Mouse (Mus musculus) liver, postnatal 0 days (tissue): Measurements from ENCODE around the gene Tmem109. TPM values are rescaled to one million over a fixed set of nuclear protein-coding genes. Genes with fewer than 3 reads are reported as not detected.

ENCODE experiments used
- ATAC-seq: fragments of 200-750 bp; cut with Nextera tagmentation; 2 replicates; pipeline ENCODE4 v1.8.0; 2017; ENCODE audit warnings: mild to moderate bottlenecking, moderate library complexity
- DNase-seq: peaks from one replicate; pipeline ENCODE4 v3.0.0-alpha.2; 2016
- H3K27ac ChIP-seq: fragments of 300-500 bp; sonication (generic); 2 replicates; pipeline ENCODE4 v1.5.1; 2014; ENCODE audit warnings: antibody characterized with exemption, moderate library complexity, mild to moderate bottlenecking, low read depth
- H3K27me3 ChIP-seq: fragments of 300-500 bp; sonication (generic); 2 replicates; pipeline ENCODE4 v1.6.1; 2014; ENCODE audit warnings: low read length, control low read depth, mixed read lengths; ENCODE audit not compliant: insufficient read depth
- H3K36me3 ChIP-seq: fragments of 300-500 bp; sonication (generic); replicated peaks from 2 replicates; pipeline ENCODE4 v1.6.1; 2014; ENCODE audit warnings: mild to moderate bottlenecking, control low read depth, low read length, moderate library complexity, mixed read lengths; ENCODE audit not compliant: insufficient read depth
- H3K4me1 ChIP-seq: fragments of 300-500 bp; sonication (generic); 2 replicates; pipeline ENCODE4 v1.6.1; 2014; ENCODE audit warnings: antibody characterized with exemption, mild to moderate bottlenecking, control low read depth; ENCODE audit not compliant: insufficient read depth
- H3K4me2 ChIP-seq: fragments of 300-500 bp; sonication (generic); 2 replicates; pipeline ENCODE4 v1.6.1; 2014; ENCODE audit warnings: low read depth, mild to moderate bottlenecking, low read length, moderate library complexity, mixed read lengths
- H3K4me3 ChIP-seq: fragments of 300-500 bp; sonication (generic); 2 replicates; pipeline ENCODE4 v1.5.1; 2014; ENCODE audit warnings: low read depth, low read length
- H3K9ac ChIP-seq: fragments of 300-500 bp; sonication (generic); replicated peaks from 2 replicates; pipeline ENCODE4 v1.6.1; 2014; ENCODE audit warnings: mild to moderate bottlenecking, moderate library complexity
- H3K9me3 ChIP-seq: fragments of 300-500 bp; sonication (generic); 2 replicates; pipeline ENCODE4 v1.6.1; 2016; ENCODE audit warnings: mild to moderate bottlenecking, control low read depth, low read length, mixed read lengths
- CTCF ChIP-seq: sonication (generic); IDR thresholded peaks from 2 replicates; pipeline ENCODE4 v1.5.1; 2016; ENCODE audit warnings: antibody characterized with exemption, low read depth
- EP300 ChIP-seq: IDR thresholded peaks from 2 replicates; pipeline ENCODE4 v1.6.1; 2016; ENCODE audit warnings: antibody characterized with exemption, low read depth, mild to moderate bottlenecking
- WGBS: fragments of 180-500 bp; shearing (Covaris S2); extraction: QIAGEN DNeasy Blood & Tissue Kit; methylation state at CpG from one replicate; pipeline ENCODE4 v1.1.7; 2014; ENCODE audit not compliant: insufficient replicate concordance; 5-methylcytosine and 5-hydroxymethylcytosine counted together
- polyA plus RNA-seq: library from polyadenylated mRNA; unstranded; fragments of >200 nt; fragmentation: Nextera tagmentation; extraction: Ambion mirVana; gene quantifications from 2 replicates; pipeline ENCODE4 v1.2.1, GENCODE M21; 2015

Tmem109 gene
- polyA plus RNA-seq, 1 experiment from 2014 or later = 12.8 TPM

GRCm38 (mm10) chr19:10896849-10897248 is 15.0 kb upstream of the Tmem109 start:
- H3K9me3 ChIP-seq = no peaks in the 10 kb centered on the region
- H3K27ac ChIP-seq = no peak overlapping the region
- no peak for DNase-seq
- H3K27me3 ChIP-seq = no peaks in the 10 kb centered on the region
- H3K4me1 ChIP-seq = peaks cover 20% of the 10 kb centered on the region
- peak overlapping the region; percentile 80 for H3K4me3 ChIP-seq
- TF ChIP-seq CTCF (no peak), EP300 (no peak)
- ATAC-seq = no peak
- H3K9ac ChIP-seq = peak overlapping the region; percentile 90
- H3K36me3 ChIP-seq = peaks cover 33% of the 10 kb centered on the region
- peak overlapping the region; percentile 99 for H3K4me2 ChIP-seq
- 59% methylated on average over 7 of the region's 7 CpGs for WGBS

- DNase-seq = no peak
- Histone ChIP-seq H3K4me3 (peak overlapping the region; percentile 80), H3K4me1 (peaks cover 20% of the 10 kb centered on the region), H3K36me3 (peaks cover 25% of the 10 kb centered on the region), H3K9ac (peak overlapping the region; percentile 90), H3K9me3 (no peaks in the 10 kb centered on the region), H3K27ac (peak overlapping the region; percentile 96), H3K27me3 (no peaks in the 10 kb centered on the region), H3K4me2 (peak overlapping the region; percentile 99)
- no peak for TF ChIP-seq CTCF
- TF ChIP-seq EP300 = no peak
- 1% methylated on average over 16 of the region's 16 CpGs for WGBS
- ATAC-seq = peak; percentile 19
Observed at GRCm38 (mm10) chr19:10895708-10896107, 13.9 kb upstream of the Tmem109 start.

GRCm38 (mm10) chr19:10895016-10895528 is 13.3 kb upstream of the Tmem109 start, which contains the start of gene Prpf19:
Prpf19 (plus strand) TSS chr19:10895231.
- peak; percentile 96 for ATAC-seq
- H3K9ac ChIP-seq = peak within 1 kb of the TSS; percentile 90
- peaks cover 19% of the 10 kb centered on the region for H3K36me3 ChIP-seq
- peak within 1 kb of the TSS; percentile 80 for H3K4me3 ChIP-seq
- peaks cover 20% of the 10 kb centered on the region for H3K4me1 ChIP-seq
- peak; percentile 96 for DNase-seq
- H3K9me3 ChIP-seq = no peaks in the 10 kb centered on the region
- under 1% methylated on average over 42 of the region's 43 CpGs for WGBS
- peak within 1 kb of the TSS; percentile 96 for H3K27ac ChIP-seq
- TF ChIP-seq CTCF = no peak
- peak; percentile 59 for TF ChIP-seq EP300
- H3K4me2 ChIP-seq = peak within 1 kb of the TSS; percentile 99
- H3K27me3 ChIP-seq = no peaks in the 10 kb centered on the region

GRCm38 (mm10) chr19:10892201-10892600 is 10.4 kb upstream of the Tmem109 start:
- Histone ChIP-seq H3K9me3 (no peaks in the 10 kb centered on the region), H3K36me3 (no peaks in the 10 kb centered on the region), H3K4me2 (no peak overlapping the region), H3K4me1 (peaks cover 17% of the 10 kb centered on the region), H3K27me3 (no peaks in the 10 kb centered on the region), H3K27ac (no peak overlapping the region), H3K9ac (no peak overlapping the region), H3K4me3 (no peak overlapping the region)
- TF ChIP-seq EP300 (no peak), CTCF (no peak)
- 71% methylated on average over 3 of the region's 3 CpGs for WGBS
- DNase-seq (no peak), ATAC-seq (no peak)

- H3K9me3 ChIP-seq = no peaks in the 10 kb centered on the region; the same call in 1 of the 2 replicates
- TF ChIP-seq EP300 (no peak), CTCF (no peak)
- H3K27me3 ChIP-seq = no peaks in the 10 kb centered on the region
- H3K9ac ChIP-seq = peak overlapping the region; percentile 73
- peak overlapping the region; percentile 54 for H3K4me3 ChIP-seq
- no peak; the same call in 1 of the 2 replicates for ATAC-seq
- no peak overlapping the region for H3K27ac ChIP-seq
- H3K4me2 ChIP-seq = peak overlapping the region; percentile 85
- H3K36me3 ChIP-seq = no peaks in the 10 kb centered on the region
- peaks cover 20% of the 10 kb centered on the region for H3K4me1 ChIP-seq
- 4% methylated on average over 14 of the region's 14 CpGs for WGBS
- peak; percentile 27 for DNase-seq
Observed at GRCm38 (mm10) chr19:10880975-10881425, 801 bp downstream of the Tmem109 start.

- Histone ChIP-seq H3K9ac (peak overlapping the region; percentile 73; the same call in 1 of the 2 replicates), H3K36me3 (no peaks in the 10 kb centered on the region), H3K9me3 (no peaks in the 10 kb centered on the region), H3K27me3 (no peaks in the 10 kb centered on the region), H3K4me3 (no peak overlapping the region), H3K27ac (no peak overlapping the region), H3K4me2 (peak overlapping the region; percentile 85), H3K4me1 (peaks cover 20% of the 10 kb centered on the region)
- 22% methylated on average over 7 of the region's 7 CpGs for WGBS
- ATAC-seq (peak; percentile 26; the same call in 1 of the 2 replicates), DNase-seq (peak; percentile 60)
- TF ChIP-seq EP300 (no peak), CTCF (peak; percentile 58)
Observed at GRCm38 (mm10) chr19:10880085-10880974, 1.5 kb downstream of the Tmem109 start.
